Mouse (Mus musculus): Measurements from ENCODE around the gene Ccdc92.
A peak's percentile ranks its signal among the peaks of the same experiment; 100 is the strongest.

Gene Ccdc92

GRCm38 (mm10) chr5:124853079-124853478 lies 9.1 kb downstream of the Ccdc92 start:
- DNase-seq: no peak

GRCm38 (mm10) chr5:124852294-124852693 lies 9.9 kb downstream of the Ccdc92 start:
- DNase-seq: no peak

GRCm38 (mm10) chr5:124851572-124851971 lies 10.7 kb downstream of the Ccdc92 start:
- no peak for DNase-seq

- no peak for DNase-seq
Measured at GRCm38 (mm10) chr5:124848994-124849393, 13.2 kb downstream of the Ccdc92 start.

GRCm38 (mm10) chr5:124847014-124847413 lies 15.2 kb downstream of the Ccdc92 start:
- DNase-seq: no peak

GRCm38 (mm10) chr5:124844929-124845328 lies 17.3 kb downstream of the Ccdc92 start:
- no peak for DNase-seq

- no peak for DNase-seq
Measured at GRCm38 (mm10) chr5:124843386-124843785, 18.8 kb downstream of the Ccdc92 start.

- DNase-seq: no peak
Measured at GRCm38 (mm10) chr5:124840669-124841068, 21.6 kb downstream of the Ccdc92 start.

- DNase-seq: no peak
Measured at GRCm38 (mm10) chr5:124840202-124840601, 22.0 kb downstream of the Ccdc92 start.

- DNase-seq: no peak
Measured at GRCm38 (mm10) chr5:124836621-124837020, 25.6 kb downstream of the Ccdc92 start.

- DNase-seq: no peak
Measured at GRCm38 (mm10) chr5:124836075-124836474, 26.1 kb downstream of the Ccdc92 start.

GRCm38 (mm10) chr5:124835218-124835617 lies 27.0 kb downstream of the Ccdc92 start:
- no peak for DNase-seq

GRCm38 (mm10) chr5:124830331-124830730 lies 31.9 kb downstream of the Ccdc92 start:
- DNase-seq: no peak

GRCm38 (mm10) chr5:124822128-124822894 lies 39.9 kb downstream of the Ccdc92 start:
- no peak for DNase-seq

GRCm38 (mm10) chr5:124817050-124817449 lies 45.2 kb downstream of the Ccdc92 start:
- no peak for DNase-seq

- DNase-seq: peak; percentile 12
Measured at GRCm38 (mm10) chr5:124814797-124815196, 47.4 kb downstream of the Ccdc92 start.

GRCm38 (mm10) chr5:124812466-124812865 lies 49.8 kb downstream of the Ccdc92 start:
- no peak for DNase-seq

- DNase-seq: no peak
Measured at GRCm38 (mm10) chr5:124809708-124810366, 52.4 kb downstream of the Ccdc92 start.

- DNase-seq: no peak
Measured at GRCm38 (mm10) chr5:124792112-124792511, 70.1 kb downstream of the Ccdc92 start.

- DNase-seq: no peak
Measured at GRCm38 (mm10) chr5:124785650-124786049, 76.6 kb downstream of the Ccdc92 start.

Measured in kidney, postnatal 14 days (tissue).